Comparison of ENCODE assay signal across 17 mouse cellular contexts in the genomic region with DNA sequence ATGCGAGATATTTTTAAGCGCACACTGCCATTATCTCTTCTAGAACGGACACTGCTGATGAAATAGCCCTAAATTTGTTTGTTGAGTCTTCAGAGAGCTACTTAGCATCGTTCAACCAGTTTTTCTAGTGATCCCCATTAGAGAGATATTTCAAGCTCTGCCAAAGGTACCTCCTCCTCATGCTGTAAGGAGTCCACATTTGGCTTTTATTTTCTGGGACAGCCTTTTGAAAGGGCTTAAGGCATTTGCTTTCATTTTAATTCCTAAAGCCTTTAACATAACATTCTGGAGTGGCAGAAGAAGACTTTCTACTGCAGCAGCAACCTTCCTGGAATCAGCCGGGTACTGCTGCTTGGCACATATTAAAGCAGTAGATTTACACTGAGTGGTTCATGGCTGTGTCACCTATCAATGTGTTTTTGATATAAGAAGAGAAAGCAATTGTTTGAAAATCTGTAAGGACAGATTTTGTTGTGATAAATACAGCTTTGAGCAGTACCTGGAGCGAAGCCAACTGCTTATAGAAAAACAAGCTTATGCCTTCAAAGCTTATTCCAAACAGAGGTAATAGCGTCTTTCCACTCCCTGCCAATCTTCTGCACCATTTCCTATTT.
DNase-seq lines count a peak whose midpoint lies in the region; ATAC-seq lines count a peak whose summit lies in the region.
"Had no signal": no experiment of that assay in that cellular context is flagged by ENCODE, and none has a peak within 500 bp of the region (broad histone marks: within the 10 kb centered on the region; RNA-seq: fewer than 3 reads in every experiment).

No protein-coding gene starts in this region.

- no peak overlapping the region for H3K4me3 ChIP-seq in forebrain, embryonic 13.5 days
- H3K4me3 ChIP-seq in forebrain, embryonic 10.5 days: no peak overlapping the region
- no peak overlapping the region for H3K4me3 ChIP-seq in forebrain, embryonic 14.5 days (ENCODE audit: low read depth, low read length)
- no peak overlapping the region for H3K4me3 ChIP-seq in hindbrain, embryonic 16.5 days (ENCODE audit: low read length)
- no peak overlapping the region for H3K4me3 ChIP-seq in heart, embryonic 11.5 days (ENCODE audit: low read depth, low read length)
- H3K4me3 ChIP-seq: kidney, embryonic 15.5 days; layer of hippocampus, adult 2 months; left cerebral cortex, adult 2 months; limb, embryonic 13.5 days had no signal

- H3K36me3 ChIP-seq in forebrain, embryonic 13.5 days (ENCODE audit: poor library complexity, severe bottlenecking): no peaks in the 10 kb centered on the region
- H3K36me3 ChIP-seq in forebrain, embryonic 10.5 days (replicated peaks): no peaks in the 10 kb centered on the region
- no peaks in the 10 kb centered on the region for H3K36me3 ChIP-seq in forebrain, embryonic 14.5 days (ENCODE audit: control insufficient read depth, insufficient read depth, low read length)
- no peaks in the 10 kb centered on the region for H3K36me3 ChIP-seq in hindbrain, embryonic 16.5 days (ENCODE audit: control insufficient read depth, insufficient read depth, low read length)
- H3K36me3 ChIP-seq in heart, embryonic 11.5 days (ENCODE audit: control insufficient read depth, insufficient read depth, low read length): no peaks in the 10 kb centered on the region
- H3K36me3 ChIP-seq: kidney, embryonic 15.5 days; limb, embryonic 13.5 days had no signal

- H3K4me2 ChIP-seq in forebrain, embryonic 13.5 days: no peak overlapping the region
- H3K4me2 ChIP-seq in forebrain, embryonic 14.5 days (ENCODE audit: low read length): no peak overlapping the region
- no peak overlapping the region for H3K4me2 ChIP-seq in hindbrain, embryonic 16.5 days (ENCODE audit: low read length)
- no peak overlapping the region for H3K4me2 ChIP-seq in heart, embryonic 11.5 days
- H3K4me2 ChIP-seq: kidney, embryonic 15.5 days; limb, embryonic 13.5 days had no signal

- peaks cover 23% of the 10 kb centered on the region for H3K4me1 ChIP-seq in forebrain, embryonic 13.5 days
- peaks cover 23% of the 10 kb centered on the region for H3K4me1 ChIP-seq in forebrain, embryonic 10.5 days
- peaks cover 3% of the 10 kb centered on the region; the same call in 1 of the 2 replicates for H3K4me1 ChIP-seq in forebrain, embryonic 14.5 days (ENCODE audit: control insufficient read depth, insufficient read depth, low read length)
- H3K4me1 ChIP-seq in hindbrain, embryonic 16.5 days (ENCODE audit: control insufficient read depth, insufficient read depth, low read depth, low read length): peaks cover 3% of the 10 kb centered on the region; the same call in 1 of the 2 replicates
- H3K4me1 ChIP-seq in heart, embryonic 11.5 days (ENCODE audit: control insufficient read depth, insufficient read depth, low read length): no peaks in the 10 kb centered on the region
- H3K4me1 ChIP-seq: kidney, embryonic 15.5 days had no signal

- intact Hi-C loops in left cerebral cortex, postnatal 10 days (cut with DNase I): no loop called here

- ATAC-seq in forebrain, embryonic 13.5 days: peak; percentile 72
- peak; percentile 77 for ATAC-seq in forebrain, embryonic 14.5 days
- peak; percentile 54; the same call in 1 of the 2 replicates for ATAC-seq in hindbrain, embryonic 16.5 days
- ATAC-seq in heart, embryonic 11.5 days (replicated peaks; ENCODE audit: insufficient number of reproducible peaks, low FRiP score, low TSS enrichment): no peak
- ATAC-seq: Patski had no signal

- no peak overlapping the region for H3K9ac ChIP-seq in forebrain, embryonic 13.5 days
- H3K9ac ChIP-seq in forebrain, embryonic 14.5 days (ENCODE audit: low read length): no peak overlapping the region
- H3K9ac ChIP-seq in hindbrain, embryonic 16.5 days (ENCODE audit: low read depth, low read length): no peak overlapping the region
- no peak overlapping the region for H3K9ac ChIP-seq in heart, embryonic 11.5 days (ENCODE audit: low read depth, low read length)
- H3K9ac ChIP-seq: kidney, embryonic 15.5 days; limb, embryonic 13.5 days had no signal

- H3K9me3 ChIP-seq in forebrain, embryonic 13.5 days (replicated peaks): no peaks in the 10 kb centered on the region
- H3K9me3 ChIP-seq in forebrain, embryonic 10.5 days: no peaks in the 10 kb centered on the region
- no peaks in the 10 kb centered on the region for H3K9me3 ChIP-seq in forebrain, embryonic 14.5 days (replicated peaks; ENCODE audit: control insufficient read depth, low read length)
- H3K9me3 ChIP-seq in hindbrain, embryonic 16.5 days (ENCODE audit: control insufficient read depth, low read length): no peaks in the 10 kb centered on the region
- no peaks in the 10 kb centered on the region for H3K9me3 ChIP-seq in heart, embryonic 11.5 days (replicated peaks; ENCODE audit: control insufficient read depth, low read length)
- H3K9me3 ChIP-seq: kidney, embryonic 15.5 days; limb, embryonic 13.5 days had no signal

- no peak for DNase-seq in forebrain, embryonic 10.5 days (ENCODE audit: extremely low spot score, low spot score)
- peak; percentile 14 for DNase-seq in NIH3T3 (ENCODE audit: low read depth)
- peak; percentile 82 for DNase-seq in forebrain, embryonic 14.5 days (ENCODE audit: low spot score)
- DNase-seq in left cerebral cortex, postnatal 10 days (ENCODE audit: extremely low spot score in 1 of 2, low spot score in 2 of 2): no peak
- DNase-seq in lung, postnatal 14 days: no peak
- DNase-seq: cerebellum, adult 11 months; cerebellum, postnatal 36 days; heart, adult 18-20 months had no signal

- H3K27me3 ChIP-seq in forebrain, embryonic 13.5 days: no peaks in the 10 kb centered on the region
- H3K27me3 ChIP-seq in forebrain, embryonic 10.5 days (ENCODE audit: poor library complexity, severe bottlenecking): no peaks in the 10 kb centered on the region
- no peaks in the 10 kb centered on the region for H3K27me3 ChIP-seq in forebrain, embryonic 14.5 days (replicated peaks; ENCODE audit: control insufficient read depth, insufficient read depth, low read length)
- H3K27me3 ChIP-seq in hindbrain, embryonic 16.5 days (replicated peaks; ENCODE audit: control insufficient read depth, insufficient read depth, low read length): no peaks in the 10 kb centered on the region
- H3K27me3 ChIP-seq in heart, embryonic 11.5 days (ENCODE audit: control insufficient read depth, insufficient read depth, low read length): no peaks in the 10 kb centered on the region
- H3K27me3 ChIP-seq: kidney, embryonic 15.5 days; limb, embryonic 13.5 days had no signal

- WGBS in forebrain, embryonic 13.5 days: 54% methylated on average over 7 of the region's 7 CpGs
- 90% methylated on average over 7 of the region's 7 CpGs for WGBS in forebrain, embryonic 10.5 days
- WGBS in forebrain, embryonic 14.5 days: 53% methylated on average over 7 of the region's 7 CpGs
- 66% methylated on average over 7 of the region's 7 CpGs for WGBS in hindbrain, embryonic 16.5 days
- 79% methylated on average over 7 of the region's 7 CpGs for WGBS in heart, embryonic 11.5 days (ENCODE audit: insufficient replicate concordance)

- H3K27ac ChIP-seq in forebrain, embryonic 13.5 days: peak overlapping the region; percentile 65
- no peak overlapping the region for H3K27ac ChIP-seq in forebrain, embryonic 10.5 days
- no peak overlapping the region; the same call in 1 of the 2 replicates for H3K27ac ChIP-seq in forebrain, embryonic 14.5 days (ENCODE audit: low read depth, low read length)
- H3K27ac ChIP-seq in hindbrain, embryonic 16.5 days (ENCODE audit: low read depth, low read length): peak overlapping the region; percentile 23
- no peak overlapping the region for H3K27ac ChIP-seq in heart, embryonic 11.5 days (ENCODE audit: low read depth, low read length)
- H3K27ac ChIP-seq: kidney, embryonic 15.5 days; layer of hippocampus, adult 2 months; left cerebral cortex, adult 2 months; limb, embryonic 13.5 days; macrophage had no signal

Comparison
In these comparisons a context has a peak if more than half of its experiments do, and no peak if none do; other contexts are left out.
1. H3K27ac ChIP-seq: peak in forebrain, embryonic 13.5 days (single experiment) and hindbrain, embryonic 16.5 days (single experiment); none in forebrain, embryonic 10.5 days (single experiment), forebrain, embryonic 14.5 days (single experiment) and heart, embryonic 11.5 days (single experiment).
2. DNase-seq: peak in NIH3T3 (single experiment) and forebrain, embryonic 14.5 days (single experiment); none in forebrain, embryonic 10.5 days (single experiment), left cerebral cortex, postnatal 10 days (0 of 2) and lung, postnatal 14 days (single experiment).